Mouse (Mus musculus) ovary, postnatal 14 days (tissue): Measurements from ENCODE around the gene Gm21663.
"Not testable (repeated sequence)": the region's sequence is repeated elsewhere in the genome, so short reads cannot be mapped to it uniquely, and the experiment has no call there.

Experiments
- DNase-seq: peaks from one replicate; pipeline ENCODE4 v3.0.0; 2022; ENCODE audit warnings: low spot score

Gene Gm21663

GRCm38 (mm10) chr5:25942281-25942680 is at the start of gene Gm21663:
Gene Gm21663 (minus strand): TSS chr5:25942381.
- DNase-seq: not testable (repeated sequence)

- not testable (repeated sequence) for DNase-seq
Measured at GRCm38 (mm10) chr5:25988550-25988949, 46.4 kb upstream of the Gm21663 start, which contains the start of gene Gm21698. Gene Gm21698 (minus strand): TSS chr5:25988650.

GRCm38 (mm10) chr5:25972563-25972962 is 30.4 kb upstream of the Gm21663 start, which contains the start of gene Gm21680:
Gene Gm21680 (minus strand): TSS chr5:25972663.
- DNase-seq: not testable (repeated sequence)

- not testable (repeated sequence) for DNase-seq
Measured at GRCm38 (mm10) chr5:25957050-25957449, 14.9 kb upstream of the Gm21663 start.

GRCm38 (mm10) chr5:25956611-25957010 is 14.4 kb upstream of the Gm21663 start:
- peak; percentile 2 for DNase-seq

GRCm38 (mm10) chr5:25954317-25954716 is 12.1 kb upstream of the Gm21663 start, which contains the start of gene Gm21671:
Gene Gm21671 (minus strand): TSS chr5:25954417.
- not testable (repeated sequence) for DNase-seq

GRCm38 (mm10) chr5:25945391-25945790 is 3.2 kb upstream of the Gm21663 start:
- not testable (repeated sequence) for DNase-seq

- DNase-seq: peak; percentile 49
Measured at GRCm38 (mm10) chr5:25891321-25891720, 50.9 kb downstream of the Gm21663 start.

- no peak for DNase-seq
Measured at GRCm38 (mm10) chr5:25889746-25890382, 52.3 kb downstream of the Gm21663 start.

- DNase-seq: no peak
Measured at GRCm38 (mm10) chr5:25886708-25887107, 55.5 kb downstream of the Gm21663 start.
